Mouse (Mus musculus) spleen, postnatal 14 days (tissue): ENCODE results near the gene Cfb.
"Not testable (repeated sequence)": the region's sequence is repeated elsewhere in the genome, so short reads cannot be mapped to it uniquely, and the experiment has no call there.

Experiments used
- DNase-seq, 2 experiments: peaks; one replicate each; pipeline ENCODE4 v3.0.0; 2021 to 2022; ENCODE audit warnings: low spot score in 2 of 2

Gene Cfb

DNA sequence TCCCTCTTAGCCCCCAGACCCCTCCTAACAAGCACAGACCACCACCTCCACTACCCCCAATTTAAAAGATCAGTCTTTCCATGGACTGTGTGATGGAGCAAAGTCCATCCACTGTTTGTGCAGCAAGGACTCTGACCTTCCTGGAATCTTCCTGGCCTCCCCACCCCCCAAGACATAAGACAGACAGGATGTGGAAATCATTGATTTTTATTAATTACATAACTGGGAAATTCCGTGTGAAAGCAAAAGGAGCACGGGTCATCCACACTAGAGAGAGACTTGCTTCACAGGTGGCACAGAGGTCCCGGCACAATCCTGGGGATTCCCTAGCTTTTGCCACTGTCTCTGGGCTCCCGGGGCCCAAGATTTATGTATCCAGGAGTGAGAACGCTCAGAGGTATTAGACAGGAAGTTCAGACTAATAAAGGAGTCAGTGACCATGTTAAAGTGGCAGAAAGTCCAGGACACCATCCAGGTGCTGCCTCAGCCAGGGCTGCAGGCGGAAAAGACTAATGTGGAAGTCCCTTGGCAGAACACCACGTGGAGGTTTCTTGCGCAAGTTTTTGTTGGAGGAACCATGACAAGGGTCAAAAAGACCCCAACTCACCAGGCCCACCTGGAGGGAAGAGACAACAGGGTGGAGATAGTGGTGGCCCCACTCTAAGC, at the start of gene Cfb:
Cfb (minus strand) TSS at position 103 of the 666 bp plus-strand sequence.
- no peak for DNase-seq

DNA sequence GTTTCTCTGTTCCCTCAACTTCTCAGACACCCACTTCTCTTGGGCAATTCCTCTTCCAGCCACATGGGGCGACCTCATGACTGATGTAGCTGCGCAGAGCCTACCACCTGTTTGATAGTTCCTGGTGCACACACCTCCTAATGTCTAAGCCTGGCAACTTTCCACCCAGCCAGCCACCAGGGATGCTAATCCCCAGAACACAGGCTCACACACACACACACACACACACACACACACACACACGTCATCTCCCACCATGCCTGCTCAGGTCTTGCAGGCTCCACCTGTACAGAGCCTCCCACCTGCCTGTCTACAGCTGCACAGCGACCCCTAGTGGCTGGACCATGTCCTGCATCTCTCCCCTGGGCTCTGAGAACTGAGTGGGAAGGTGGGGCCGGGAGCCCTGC, 49.6 kb upstream of the Cfb start:
- DNase-seq, result peak; percentile 73 to 86

DNA sequence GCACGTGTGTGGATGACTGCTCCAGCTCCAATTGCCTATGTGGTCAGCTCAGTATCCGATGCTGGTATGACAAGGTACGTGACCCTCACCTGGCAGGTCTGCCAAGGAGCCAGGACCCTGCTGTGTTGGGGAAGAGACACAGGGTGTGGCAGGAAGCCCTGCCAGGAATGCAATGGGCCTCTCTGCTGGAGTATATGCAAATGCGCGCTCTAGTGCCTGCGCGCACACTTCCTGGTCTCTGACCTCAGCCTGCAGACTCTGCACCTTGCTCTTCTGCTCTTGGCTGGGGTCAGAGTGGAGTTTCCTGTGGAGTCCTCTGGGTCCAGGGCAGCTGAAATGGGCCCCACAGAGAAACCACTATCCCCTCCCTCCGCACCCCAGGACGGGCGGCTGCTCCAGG, 48.7 kb upstream of the Cfb start:
- no peak for DNase-seq

DNA sequence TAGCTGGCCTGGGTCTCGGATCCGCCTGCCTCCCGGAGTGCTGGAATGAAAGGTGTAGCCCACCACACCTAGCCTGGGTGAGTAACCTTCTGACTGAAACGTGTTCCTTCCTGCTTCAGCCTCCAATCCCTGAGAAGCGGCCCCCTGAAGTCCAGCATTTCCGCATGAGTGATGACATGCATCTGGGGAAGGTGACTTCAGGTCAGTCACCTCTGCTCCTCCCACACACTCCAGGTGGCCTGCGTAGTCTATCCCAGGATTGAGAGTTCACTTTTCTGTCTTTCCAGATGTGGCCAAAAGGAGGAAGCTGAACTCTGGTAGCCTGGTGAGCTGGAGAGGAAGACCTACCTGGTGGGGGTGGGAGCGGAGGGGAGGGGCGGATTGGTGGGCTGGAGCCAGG, 40.6 kb upstream of the Cfb start:
- no peak for DNase-seq

DNA sequence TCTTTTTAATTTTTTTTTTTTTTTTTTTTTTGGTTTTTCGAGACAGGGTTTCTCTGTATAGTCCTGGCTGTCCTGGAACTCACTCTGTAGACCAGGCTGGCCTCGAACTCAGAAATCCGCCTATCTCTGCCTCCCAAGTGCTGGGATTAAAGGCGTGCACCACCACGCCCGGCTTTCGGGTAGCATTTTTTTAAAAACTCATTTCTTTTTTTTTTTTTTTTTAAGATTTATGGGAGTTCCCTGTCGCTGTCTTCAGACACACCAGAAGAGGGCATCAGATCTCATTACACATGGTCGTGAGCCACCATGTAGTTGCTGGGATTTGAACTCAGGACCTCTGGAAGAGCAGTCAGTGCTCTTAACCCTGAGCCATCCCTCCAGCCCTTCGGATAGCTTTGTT, 39.6 kb upstream of the Cfb start:
- not testable (repeated sequence) for DNase-seq

DNA sequence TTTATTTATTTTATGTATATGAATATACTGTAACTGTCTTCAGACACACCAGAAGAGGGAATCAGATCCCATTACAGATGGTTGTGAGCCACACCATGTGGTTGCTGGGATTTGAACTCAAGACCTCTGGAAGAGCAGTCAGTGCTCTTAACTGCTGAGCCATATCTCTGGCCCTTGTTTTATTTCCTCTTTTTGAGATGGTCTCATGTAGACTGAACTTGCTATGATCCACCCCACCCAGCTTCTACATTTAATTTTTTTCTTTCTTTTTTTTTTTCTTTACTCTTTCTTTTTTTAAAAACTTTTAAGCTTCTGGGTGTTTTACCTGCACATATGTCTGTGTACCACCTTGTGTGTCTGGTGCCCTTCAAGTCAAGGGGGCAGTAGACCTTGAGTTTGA, 38.5 kb upstream of the Cfb start:
- DNase-seq, result not testable (repeated sequence)

DNA sequence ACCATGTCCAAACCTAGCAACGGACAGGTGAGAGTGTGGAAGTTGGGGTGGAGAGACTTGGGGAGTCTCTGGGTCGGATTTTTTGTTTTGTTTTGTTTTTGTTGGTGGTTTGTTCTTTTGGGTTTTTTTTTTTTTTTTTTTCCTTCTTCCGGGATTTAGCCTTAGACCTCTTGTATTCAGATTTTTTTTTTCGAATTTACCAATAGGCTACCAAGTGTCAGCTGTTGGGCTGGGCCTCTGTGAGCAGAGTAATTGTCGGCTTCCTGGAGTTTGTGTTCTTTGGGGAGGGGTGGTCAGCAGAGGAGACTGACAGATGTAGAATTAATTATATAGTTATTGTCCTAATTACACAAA, 37.5 kb upstream of the Cfb start:
- DNase-seq, result no peak

DNA sequence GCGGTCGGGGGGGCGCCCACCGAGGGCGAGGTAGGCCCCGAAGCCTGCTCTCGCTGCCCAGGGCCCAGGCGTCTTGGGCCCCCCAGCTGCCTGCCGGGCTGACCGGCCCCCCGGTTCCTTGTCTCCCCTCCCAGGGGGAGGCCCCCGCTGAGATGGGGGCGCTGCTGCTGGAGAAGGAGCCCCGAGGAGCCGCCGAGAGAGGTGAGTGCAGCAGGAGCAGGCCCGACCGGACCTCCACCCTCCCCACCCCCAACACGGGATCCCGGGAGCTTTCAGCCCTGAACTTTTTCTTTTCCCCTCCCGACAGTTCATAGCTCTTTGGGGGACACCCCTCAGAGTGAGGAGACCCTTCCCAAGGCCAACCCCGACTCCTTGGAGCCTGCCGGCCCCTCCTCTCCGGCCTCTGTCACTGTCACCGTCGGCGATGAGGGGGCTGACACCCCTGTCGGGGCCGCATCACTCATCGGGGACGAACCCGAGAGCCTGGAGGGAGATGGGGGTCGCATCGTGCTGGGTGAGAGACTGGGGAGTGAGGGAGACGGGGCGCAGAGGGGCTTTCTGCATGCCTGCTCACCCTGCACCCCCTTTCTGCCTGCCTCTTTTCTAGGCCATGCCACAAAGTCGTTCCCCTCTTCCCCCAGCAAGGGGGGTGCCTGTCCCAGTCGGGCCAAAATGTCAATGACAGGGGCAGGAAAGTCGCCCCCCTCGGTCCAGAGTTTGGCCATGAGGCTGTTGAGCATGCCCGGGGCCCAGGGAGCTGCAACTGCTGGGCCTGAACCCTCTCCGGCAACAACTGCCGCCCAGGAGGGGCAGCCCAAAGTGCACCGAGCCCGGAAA, 37.0 kb upstream of the Cfb start:
- DNase-seq, result no peak

DNA sequence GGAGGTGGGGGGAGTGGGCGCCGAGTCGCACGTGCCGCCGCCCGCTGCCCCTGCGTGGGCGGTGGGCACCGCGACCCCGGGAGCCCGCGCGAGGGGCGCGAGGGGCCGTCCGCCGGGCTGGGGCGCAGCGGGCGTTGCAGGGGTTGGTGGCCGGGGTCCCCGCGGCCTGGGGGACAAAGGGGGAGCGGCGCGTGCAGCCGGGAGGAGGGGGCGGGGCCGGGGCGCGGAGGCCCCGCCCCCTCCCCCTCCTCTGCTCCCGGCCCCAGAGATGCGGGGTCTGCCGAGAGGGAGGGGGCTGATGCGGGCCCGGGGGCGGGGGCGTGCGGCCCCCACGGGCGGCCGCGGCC, 36.4 kb upstream of the Cfb start:
- DNase-seq, result no peak

DNA sequence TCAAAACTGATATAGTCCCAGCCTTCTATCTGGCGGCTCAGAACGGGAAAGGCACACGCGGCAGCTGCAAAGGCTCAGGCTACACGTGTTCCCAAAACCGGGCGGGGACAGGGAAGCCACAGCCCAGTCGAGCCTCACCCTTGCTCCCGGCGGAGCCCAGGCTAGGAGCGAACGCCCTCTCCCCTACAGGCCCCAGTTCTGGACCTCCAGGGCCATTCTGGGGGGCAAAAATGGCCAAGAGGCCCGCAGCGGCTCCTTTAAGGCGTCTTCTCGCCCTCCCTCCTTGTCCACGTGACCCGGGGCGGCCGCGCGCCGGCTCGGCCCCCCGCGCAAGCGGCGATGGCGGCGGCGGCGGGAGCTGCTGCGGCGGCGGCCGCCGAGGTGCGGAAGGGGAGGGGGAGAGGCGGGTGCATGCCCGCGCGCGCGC, 35.9 kb upstream of the Cfb start, which contains the start of the genes C2 and Ehmt2:
C2 (minus strand) TSS at position 106 of the 427 bp plus-strand sequence.
Ehmt2 (plus strand) TSS at position 310 of the 427 bp plus-strand sequence.
- DNase-seq, result peak; percentile 45 to 60

DNA sequence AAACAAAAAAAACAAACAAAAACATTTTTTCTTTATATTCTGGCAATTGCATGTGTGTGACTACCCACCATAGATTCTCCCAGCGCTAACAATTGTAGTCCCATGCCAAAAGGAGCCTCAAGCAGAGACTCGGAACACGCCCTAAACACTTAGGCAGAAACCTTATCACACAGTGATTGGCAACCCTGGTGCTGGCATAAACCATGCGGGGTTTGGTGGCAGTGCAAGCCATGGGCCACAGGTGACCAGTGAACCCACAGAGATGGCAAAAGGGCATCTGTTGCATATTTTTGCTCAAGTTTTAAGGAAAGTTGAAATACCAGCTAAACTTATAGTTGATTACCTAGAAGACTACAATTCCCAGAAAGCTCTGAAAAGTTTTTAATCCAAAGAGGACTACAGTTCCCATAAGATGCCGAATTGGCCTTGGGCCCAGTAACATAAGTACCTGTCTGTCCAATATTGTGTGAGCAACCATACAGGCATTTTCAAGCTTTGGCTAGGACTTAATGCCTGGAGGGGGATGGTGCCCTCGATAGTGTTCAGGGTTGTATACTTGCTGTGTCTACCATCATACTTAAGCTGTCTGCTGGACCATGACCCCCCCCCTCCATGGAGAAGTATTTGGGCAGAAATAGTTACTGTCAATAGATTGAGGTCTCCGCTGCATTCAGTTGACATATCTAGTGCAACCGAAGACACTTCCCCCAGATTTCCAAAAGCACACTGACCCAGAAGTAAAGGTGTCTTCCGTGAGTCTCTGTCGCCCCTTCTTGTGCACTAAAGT, 35.2 kb upstream of the Cfb start:
- no peak for DNase-seq

DNA sequence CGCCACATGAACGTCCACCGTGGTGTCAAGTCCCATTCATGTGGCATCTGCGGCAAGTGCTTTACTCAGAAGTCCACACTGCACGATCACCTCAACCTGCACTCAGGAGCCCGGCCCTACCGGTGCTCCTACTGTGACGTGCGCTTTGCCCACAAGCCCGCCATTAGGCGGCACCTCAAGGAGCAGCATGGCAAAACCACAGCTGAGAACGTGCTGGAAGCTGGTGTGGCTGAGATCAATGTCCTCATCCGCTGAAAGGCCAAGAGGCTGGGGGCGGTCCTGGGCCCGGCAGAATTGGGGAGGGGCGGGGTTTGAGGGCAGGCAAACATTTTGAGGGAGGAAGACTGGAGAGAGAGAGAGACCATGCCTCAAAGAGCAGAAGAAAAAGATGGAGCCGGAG, 34.0 kb upstream of the Cfb start:
- DNase-seq, result no peak

DNA sequence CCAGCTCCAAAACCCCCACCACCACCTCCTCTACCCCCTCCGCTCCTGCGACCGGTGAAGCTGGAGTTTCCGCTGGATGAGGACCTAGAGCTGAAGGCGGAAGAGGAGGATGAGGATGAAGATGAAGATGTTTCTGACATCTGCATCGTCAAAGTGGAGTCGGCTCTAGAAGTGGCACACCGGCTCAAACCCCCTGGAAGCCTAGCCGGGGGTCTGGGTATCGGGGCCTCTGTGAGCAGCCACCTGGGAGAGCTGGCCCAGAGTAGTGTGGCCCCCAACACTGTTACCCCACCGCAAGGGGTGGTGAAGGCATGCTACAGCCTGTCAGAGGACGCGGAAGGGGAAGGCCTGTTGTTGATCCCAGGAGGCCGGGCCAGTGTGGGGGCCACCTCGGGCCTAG, 33.4 kb upstream of the Cfb start:
- no peak for DNase-seq

DNA sequence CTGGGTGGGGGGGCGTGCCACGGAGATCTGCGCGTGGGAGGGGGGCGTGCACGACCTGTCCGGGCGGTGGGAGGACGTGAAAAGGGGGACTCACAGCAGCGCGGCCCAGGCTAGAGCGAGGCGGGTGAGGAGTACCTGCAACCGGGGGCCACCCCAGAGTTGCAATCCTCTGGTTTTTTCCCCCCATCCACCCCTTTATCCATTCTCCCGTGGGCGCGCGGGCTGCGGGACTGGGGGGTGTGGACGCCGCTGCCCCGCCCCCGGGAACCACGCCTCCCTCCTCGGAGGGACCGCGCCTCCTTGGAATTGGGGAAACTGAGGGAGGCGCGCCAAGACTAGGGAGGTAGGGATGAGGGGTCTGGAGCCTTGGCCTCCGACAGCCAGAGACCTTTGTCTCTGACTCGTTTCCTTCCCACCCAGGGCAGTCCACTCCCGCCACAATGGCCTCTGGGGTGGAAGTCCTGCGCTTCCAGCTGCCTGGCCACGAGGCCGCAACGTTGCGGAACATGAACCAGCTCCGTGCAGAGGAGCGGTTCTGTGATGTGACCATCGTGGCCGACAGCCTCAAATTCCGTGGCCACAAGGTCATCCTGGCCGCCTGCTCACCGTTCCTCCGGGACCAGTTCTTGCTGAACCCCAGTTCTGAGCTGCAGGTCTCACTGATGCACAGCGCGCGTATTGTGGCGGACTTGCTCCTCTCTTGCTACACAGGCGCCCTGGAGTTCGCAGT, 32.6 kb upstream of the Cfb start:
- no peak for DNase-seq

DNA sequence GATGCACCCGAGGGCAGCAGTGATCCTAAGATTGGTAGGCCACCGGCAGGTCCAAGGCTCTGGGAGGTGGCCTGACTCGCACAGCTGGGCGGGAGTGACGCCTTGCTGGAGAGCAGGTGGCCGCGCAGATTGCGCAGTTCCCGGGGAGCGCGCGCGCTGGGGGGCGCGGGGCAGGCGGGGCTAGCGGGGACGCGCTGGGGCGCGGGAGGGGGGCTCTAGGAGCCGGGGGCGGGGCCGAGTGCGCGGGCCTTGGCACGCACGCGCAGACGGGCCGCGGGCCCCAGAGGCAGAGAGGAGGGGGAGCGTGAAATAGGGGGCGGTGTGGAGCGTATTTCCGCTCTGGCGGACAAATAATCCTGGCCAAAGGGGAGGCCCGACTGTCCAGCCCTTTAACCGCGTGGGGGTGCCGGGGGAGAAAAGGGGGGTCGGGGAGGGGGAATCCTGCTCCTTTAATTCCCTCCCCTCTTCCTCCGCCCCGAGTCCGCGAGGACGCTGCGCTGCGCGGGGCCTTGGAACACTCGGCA, 31.8 kb upstream of the Cfb start:
- peak; percentile 77 to 84 for DNase-seq

DNA sequence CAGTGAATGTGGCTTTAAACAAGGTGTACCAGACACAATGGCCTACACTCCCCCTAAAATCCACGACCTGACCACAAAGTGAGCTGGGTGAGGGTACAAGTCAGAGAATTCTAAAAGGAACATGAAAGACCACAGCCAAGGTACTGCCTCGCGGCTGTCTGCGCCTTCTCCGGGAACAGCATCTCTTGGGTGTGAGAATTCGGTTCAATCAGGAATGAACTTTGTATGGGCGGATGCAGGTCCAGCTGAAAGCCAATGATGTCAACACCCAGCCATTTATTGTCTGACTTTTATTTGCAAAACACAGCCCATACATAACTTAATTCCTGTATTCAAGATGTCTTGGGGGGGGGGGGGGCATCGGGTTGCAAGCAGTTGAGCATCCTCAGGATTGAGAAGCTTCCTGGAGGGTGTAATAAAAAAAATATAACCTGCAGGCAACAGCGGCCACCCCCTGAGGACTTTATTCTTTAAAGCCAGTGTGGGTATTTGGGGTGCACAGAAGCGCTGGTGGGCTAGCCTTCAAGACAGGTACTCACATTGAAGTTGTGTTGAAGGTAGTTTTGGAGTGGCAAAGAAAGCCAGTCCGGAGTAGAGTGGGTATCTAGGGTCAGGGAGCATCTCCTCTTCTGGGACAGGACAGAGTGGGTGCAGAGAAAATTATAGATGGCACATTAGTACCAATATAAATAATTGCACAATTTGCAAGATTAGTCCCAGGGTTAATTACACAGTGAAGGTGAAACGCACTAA, 30.9 kb upstream of the Cfb start:
- no peak for DNase-seq

DNA sequence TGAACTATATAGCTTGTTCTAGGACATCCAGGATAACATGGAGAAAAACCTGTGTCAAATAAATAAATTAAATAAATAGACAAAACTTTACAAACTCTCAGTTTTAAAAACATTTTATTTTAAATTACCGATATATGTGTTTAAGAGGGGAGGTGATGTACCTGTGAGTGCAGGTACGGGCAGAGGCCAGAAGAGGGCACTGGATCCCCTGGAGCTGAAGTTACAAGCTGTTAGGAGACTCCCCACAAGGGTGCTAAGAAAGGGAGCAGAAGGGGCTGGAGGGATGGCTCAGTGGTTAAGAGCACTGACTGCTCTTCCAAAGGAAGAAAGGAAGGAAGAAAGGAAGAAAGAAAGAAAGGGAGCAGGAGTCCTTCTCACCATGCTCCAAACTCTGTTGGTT, 29.1 kb upstream of the Cfb start:
- DNase-seq, result no peak

DNA sequence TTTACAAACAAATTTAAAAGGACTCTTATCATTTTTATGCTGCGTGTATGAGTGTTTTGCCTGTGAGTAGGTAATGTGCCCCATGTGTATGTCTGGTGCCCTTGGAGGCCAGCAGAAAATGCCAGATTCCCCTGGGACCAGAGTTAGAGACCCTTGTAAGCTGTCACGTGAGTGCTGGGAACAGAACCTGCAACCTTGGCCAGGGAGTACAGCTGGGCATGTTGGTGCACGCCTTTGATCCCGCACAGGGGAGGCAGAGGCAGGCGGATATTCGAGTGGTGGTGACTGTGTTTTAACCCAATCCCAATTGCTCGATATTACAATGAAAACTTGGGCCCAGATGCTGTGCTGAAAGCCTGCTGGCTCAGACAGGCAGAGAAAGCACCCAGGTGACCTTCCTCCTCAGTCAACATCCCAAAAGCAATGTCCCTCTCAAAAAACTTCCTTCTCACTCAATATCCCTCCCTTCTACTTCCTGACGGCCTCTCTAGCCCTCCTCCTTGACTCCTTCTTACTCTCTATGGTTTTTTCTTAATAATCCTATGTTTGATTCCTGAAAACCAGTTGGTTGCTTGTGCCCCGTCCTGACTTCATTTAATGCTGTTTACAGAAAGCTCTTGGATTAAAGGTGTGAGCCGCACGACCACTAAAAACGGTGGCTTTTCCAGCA, 27.9 kb upstream of the Cfb start:
- DNase-seq, result no peak

DNA sequence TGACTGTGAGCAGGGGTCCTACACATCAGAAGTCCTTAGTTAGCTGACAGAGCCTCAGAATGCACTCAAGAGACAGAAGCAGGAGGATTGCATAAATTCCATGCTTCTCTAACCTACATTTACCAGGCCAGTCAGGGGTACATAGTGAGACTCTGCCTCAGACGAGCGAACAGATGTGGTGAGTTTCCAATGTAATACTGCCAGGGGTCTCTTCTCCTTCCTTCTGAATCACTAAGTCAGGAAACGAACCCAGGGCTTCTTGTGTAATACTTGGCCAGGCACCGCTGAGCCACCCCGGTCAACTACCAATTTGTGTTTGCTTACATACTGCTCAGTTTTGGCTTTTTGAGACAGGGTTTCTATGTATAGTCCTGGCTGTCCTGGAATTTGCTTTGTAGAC, 25.6 kb upstream of the Cfb start:
- no peak for DNase-seq

DNA sequence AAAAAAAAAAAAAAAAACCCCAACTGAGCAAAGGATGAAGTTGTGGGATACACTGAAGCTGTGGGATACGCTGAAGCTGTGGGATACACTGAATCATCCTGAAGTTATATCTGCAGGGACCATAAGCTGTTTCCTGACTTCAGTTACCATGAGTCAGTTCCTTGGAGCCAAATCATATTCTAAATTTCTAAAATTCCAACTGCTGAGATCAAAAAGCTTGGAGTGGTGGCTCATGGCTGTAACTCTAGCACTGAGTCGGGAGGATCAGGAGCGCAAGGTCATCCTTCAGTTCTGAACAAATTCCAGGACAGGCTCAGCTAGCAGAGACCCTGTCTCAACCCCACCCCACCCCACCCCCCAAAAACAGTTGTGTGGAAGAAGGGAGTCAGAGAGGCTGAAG, 23.3 kb upstream of the Cfb start:
- no peak for DNase-seq
